Mouse (Mus musculus) kidney, adult 11 months (tissue): ENCODE results near the gene Slc12a7.
"Not testable (repeated sequence)": the region's sequence is repeated elsewhere in the genome, so short reads cannot be mapped to it uniquely, and the experiment has no call there.

ENCODE experiments used
- DNase-seq: peaks from one replicate; pipeline ENCODE4 v3.0.0; 2022

Gene Slc12a7

GRCm38 (mm10) chr13:73732742-73733700 is at the start of gene Slc12a7:
Gene Slc12a7, plus strand, starts transcription at chr13:73733094.
- DNase-seq: no peak

- peak; percentile 67 for DNase-seq
These were observed 49.2 kb upstream of the Slc12a7 start for GRCm38 (mm10) chr13:73683682-73684081.

- DNase-seq: peak; percentile 35
These were observed 48.5 kb upstream of the Slc12a7 start for GRCm38 (mm10) chr13:73684412-73684811.

- DNase-seq: no peak
These were observed 47.4 kb upstream of the Slc12a7 start for GRCm38 (mm10) chr13:73685502-73685901.

- DNase-seq: peak; percentile 62
These were observed 45.3 kb upstream of the Slc12a7 start for GRCm38 (mm10) chr13:73687601-73688000.

GRCm38 (mm10) chr13:73688934-73689333 is 44.0 kb upstream of the Slc12a7 start:
- no peak for DNase-seq

GRCm38 (mm10) chr13:73692249-73692868 is 40.5 kb upstream of the Slc12a7 start:
- DNase-seq: peak; percentile 99

GRCm38 (mm10) chr13:73693333-73693732 is 39.6 kb upstream of the Slc12a7 start:
- no peak for DNase-seq

GRCm38 (mm10) chr13:73694972-73695371 is 37.9 kb upstream of the Slc12a7 start:
- no peak for DNase-seq

GRCm38 (mm10) chr13:73696529-73696928 is 36.4 kb upstream of the Slc12a7 start:
- DNase-seq: no peak

- no peak for DNase-seq
These were observed 33.2 kb upstream of the Slc12a7 start for GRCm38 (mm10) chr13:73699714-73700113.

- peak; percentile 84 for DNase-seq
These were observed 32.3 kb upstream of the Slc12a7 start for GRCm38 (mm10) chr13:73700554-73700953.

GRCm38 (mm10) chr13:73701161-73701883 is 31.6 kb upstream of the Slc12a7 start:
- DNase-seq: no peak

- DNase-seq: no peak
These were observed 30.1 kb upstream of the Slc12a7 start for GRCm38 (mm10) chr13:73702776-73703175.

- not testable (repeated sequence) for DNase-seq
These were observed 29.4 kb upstream of the Slc12a7 start for GRCm38 (mm10) chr13:73703486-73703885.

GRCm38 (mm10) chr13:73704694-73705325 is 28.1 kb upstream of the Slc12a7 start, which contains the start of gene Slc6a19:
Gene Slc6a19, minus strand, starts transcription at chr13:73704865.
- DNase-seq: no peak

- DNase-seq: peak; percentile 79
These were observed 23.4 kb upstream of the Slc12a7 start for GRCm38 (mm10) chr13:73709491-73709890.

- peak; percentile 83 for DNase-seq
These were observed 21.7 kb upstream of the Slc12a7 start for GRCm38 (mm10) chr13:73711221-73711620.

GRCm38 (mm10) chr13:73711803-73712202 is 21.1 kb upstream of the Slc12a7 start:
- DNase-seq: no peak

- DNase-seq: no peak
These were observed 20.7 kb upstream of the Slc12a7 start for GRCm38 (mm10) chr13:73712228-73712627.

- no peak for DNase-seq
These were observed 19.7 kb upstream of the Slc12a7 start for GRCm38 (mm10) chr13:73713204-73713603.

- no peak for DNase-seq
These were observed 18.9 kb upstream of the Slc12a7 start for GRCm38 (mm10) chr13:73714020-73714419.

GRCm38 (mm10) chr13:73718225-73718624 is 14.7 kb upstream of the Slc12a7 start:
- DNase-seq: peak; percentile 74
